Mouse (Mus musculus): ENCODE measurements at regions not wholly inside any gene's neighbourhood (a gene's known extent, or its start where the extent isn't known, plus 50 kb on each side); places are given as distances from the start of the nearest gene placed in this dataset.

GRCm38 (mm10) chr10:99881901-99882300 lies 122.4 kb upstream of the Csl start:
- no peaks in the 10 kb centered on the region for H3K36me3 ChIP-seq
- no peaks in the 10 kb centered on the region for H3K9me3 ChIP-seq
- H3K27ac ChIP-seq = no peak overlapping the region
- DNase-seq (ENCODE audit: low spot score) = no peak
- H3K4me3 ChIP-seq = no peak overlapping the region
- H3K4me1 ChIP-seq (replicated peaks) = no peaks in the 10 kb centered on the region
- 80% methylated on average over 2 of the region's 2 CpGs for WGBS
- H3K27me3 ChIP-seq (ENCODE audit: insufficient read depth, poor library complexity, severe bottlenecking) = no peaks in the 10 kb centered on the region

GRCm38 (mm10) chr10:99879362-99879761 lies 119.9 kb upstream of the Csl start:
- Histone ChIP-seq H3K4me3 (no peak overlapping the region), H3K9me3 (no peaks in the 10 kb centered on the region), H3K27me3 (ENCODE audit: insufficient read depth, poor library complexity, severe bottlenecking) (no peaks in the 10 kb centered on the region), H3K36me3 (no peaks in the 10 kb centered on the region), H3K4me1 (replicated peaks) (no peaks in the 10 kb centered on the region), H3K27ac (no peak overlapping the region)
- no peak for DNase-seq (ENCODE audit: low spot score)
- 75% methylated on average over 5 of the region's 5 CpGs for WGBS

GRCm38 (mm10) chr10:99864711-99865110 lies 105.3 kb upstream of the Csl start:
- no peaks in the 10 kb centered on the region for H3K27me3 ChIP-seq (ENCODE audit: insufficient read depth, poor library complexity, severe bottlenecking)
- DNase-seq (ENCODE audit: low spot score) = no peak
- no peak overlapping the region for H3K27ac ChIP-seq
- peaks cover 6% of the 10 kb centered on the region for H3K4me1 ChIP-seq (replicated peaks)
- no peaks in the 10 kb centered on the region for H3K36me3 ChIP-seq
- WGBS = 91% methylated on average over 1 of the region's 1 CpGs
- H3K4me3 ChIP-seq = no peak overlapping the region
- no peaks in the 10 kb centered on the region for H3K9me3 ChIP-seq

GRCm38 (mm10) chr10:99860322-99861089 lies 101.0 kb upstream of the Csl start:
- H3K27ac ChIP-seq = no peak overlapping the region
- no peaks in the 10 kb centered on the region for H3K36me3 ChIP-seq
- WGBS = 50% methylated on average over 10 of the region's 10 CpGs
- no peaks in the 10 kb centered on the region for H3K9me3 ChIP-seq
- DNase-seq (ENCODE audit: low spot score) = no peak
- H3K27me3 ChIP-seq (ENCODE audit: insufficient read depth, poor library complexity, severe bottlenecking) = no peaks in the 10 kb centered on the region
- no peak overlapping the region for H3K4me3 ChIP-seq
- peaks cover 6% of the 10 kb centered on the region for H3K4me1 ChIP-seq (replicated peaks)

- H3K27ac ChIP-seq = no peak overlapping the region
- H3K4me3 ChIP-seq = no peak overlapping the region
- no peaks in the 10 kb centered on the region for H3K9me3 ChIP-seq
- 84% methylated on average over 5 of the region's 5 CpGs for WGBS
- H3K4me1 ChIP-seq (replicated peaks) = no peaks in the 10 kb centered on the region
- DNase-seq (ENCODE audit: low spot score) = no peak
- H3K27me3 ChIP-seq (ENCODE audit: insufficient read depth, poor library complexity, severe bottlenecking) = no peaks in the 10 kb centered on the region
- H3K36me3 ChIP-seq = no peaks in the 10 kb centered on the region
These were observed 84.7 kb upstream of the Csl start for GRCm38 (mm10) chr10:99844110-99844509.

- Histone ChIP-seq H3K9me3 (no peaks in the 10 kb centered on the region), H3K4me3 (no peak overlapping the region), H3K36me3 (no peaks in the 10 kb centered on the region), H3K27me3 (ENCODE audit: insufficient read depth, poor library complexity, severe bottlenecking) (no peaks in the 10 kb centered on the region), H3K27ac (no peak overlapping the region), H3K4me1 (replicated peaks) (no peaks in the 10 kb centered on the region)
- DNase-seq (ENCODE audit: low spot score) = no peak
- 85% methylated on average over 10 of the region's 10 CpGs for WGBS
These were observed 81.8 kb upstream of the Csl start for GRCm38 (mm10) chr10:99841167-99841843.

- 81% methylated on average over 10 of the region's 10 CpGs for WGBS
- no peak overlapping the region for H3K4me3 ChIP-seq
- no peaks in the 10 kb centered on the region for H3K4me1 ChIP-seq (replicated peaks)
- H3K27ac ChIP-seq = no peak overlapping the region
- DNase-seq (ENCODE audit: low spot score) = no peak
- no peaks in the 10 kb centered on the region for H3K27me3 ChIP-seq (ENCODE audit: insufficient read depth, poor library complexity, severe bottlenecking)
- no peaks in the 10 kb centered on the region for H3K36me3 ChIP-seq
- H3K9me3 ChIP-seq = no peaks in the 10 kb centered on the region
These were observed 80.9 kb upstream of the Csl start for GRCm38 (mm10) chr10:99840179-99840876.

GRCm38 (mm10) chr10:99836835-99837412 lies 77.5 kb upstream of the Csl start:
- no peaks in the 10 kb centered on the region for H3K36me3 ChIP-seq
- H3K27me3 ChIP-seq (ENCODE audit: insufficient read depth, poor library complexity, severe bottlenecking) = no peaks in the 10 kb centered on the region
- H3K4me3 ChIP-seq = no peak overlapping the region
- no peak for DNase-seq (ENCODE audit: low spot score)
- H3K9me3 ChIP-seq = no peaks in the 10 kb centered on the region
- no peaks in the 10 kb centered on the region for H3K4me1 ChIP-seq (replicated peaks)
- 83% methylated on average over 5 of the region's 5 CpGs for WGBS
- H3K27ac ChIP-seq = no peak overlapping the region

- no peaks in the 10 kb centered on the region for H3K27me3 ChIP-seq (ENCODE audit: insufficient read depth, poor library complexity, severe bottlenecking)
- 80% methylated on average over 4 of the region's 4 CpGs for WGBS
- DNase-seq (ENCODE audit: low spot score) = no peak
These were observed 75.6 kb upstream of the Csl start for GRCm38 (mm10) chr10:99834905-99835633.

GRCm38 (mm10) chr10:99829974-99830373 lies 70.5 kb upstream of the Csl start:
- 89% methylated on average over 3 of the region's 3 CpGs for WGBS

More at GRCm38 (mm10) chr10:99834905-99835633, 75.6 kb upstream of the Csl start:
- H3K4me3 ChIP-seq = no peak overlapping the region
- H3K4me1 ChIP-seq (replicated peaks) = no peaks in the 10 kb centered on the region
- H3K36me3 ChIP-seq = no peaks in the 10 kb centered on the region
- H3K9me3 ChIP-seq = no peaks in the 10 kb centered on the region
- H3K27ac ChIP-seq = no peak overlapping the region

GRCm38 (mm10) chr10:99827476-99827875 lies 68.0 kb upstream of the Csl start:
- H3K36me3 ChIP-seq = no peaks in the 10 kb centered on the region
- DNase-seq (ENCODE audit: low spot score) = no peak
- H3K27ac ChIP-seq = no peak overlapping the region
- H3K9me3 ChIP-seq = no peaks in the 10 kb centered on the region
- 90% methylated on average over 4 of the region's 4 CpGs for WGBS
- H3K27me3 ChIP-seq (ENCODE audit: insufficient read depth, poor library complexity, severe bottlenecking) = no peaks in the 10 kb centered on the region
- H3K4me3 ChIP-seq = no peak overlapping the region
- no peaks in the 10 kb centered on the region for H3K4me1 ChIP-seq (replicated peaks)

More at GRCm38 (mm10) chr10:99829974-99830373, 70.5 kb upstream of the Csl start:
- H3K4me1 ChIP-seq (replicated peaks) = no peaks in the 10 kb centered on the region
- no peak overlapping the region for H3K27ac ChIP-seq
- H3K36me3 ChIP-seq = no peaks in the 10 kb centered on the region
- DNase-seq (ENCODE audit: low spot score) = no peak
- no peaks in the 10 kb centered on the region for H3K9me3 ChIP-seq
- no peak overlapping the region for H3K4me3 ChIP-seq
- no peaks in the 10 kb centered on the region for H3K27me3 ChIP-seq (ENCODE audit: insufficient read depth, poor library complexity, severe bottlenecking)

GRCm38 (mm10) chr10:99825881-99826280 lies 66.4 kb upstream of the Csl start:
- no peaks in the 10 kb centered on the region for H3K9me3 ChIP-seq
- DNase-seq (ENCODE audit: low spot score) = no peak
- 84% methylated on average over 4 of the region's 4 CpGs for WGBS
- no peak overlapping the region for H3K4me3 ChIP-seq
- H3K27me3 ChIP-seq (ENCODE audit: insufficient read depth, poor library complexity, severe bottlenecking) = no peaks in the 10 kb centered on the region
- H3K27ac ChIP-seq = no peak overlapping the region
- H3K4me1 ChIP-seq (replicated peaks) = no peaks in the 10 kb centered on the region
- H3K36me3 ChIP-seq = no peaks in the 10 kb centered on the region

Measured in hindbrain, embryonic 10.5 days (tissue).